Mouse (Mus musculus) neutrophil, adult 5-6 weeks (primary cell): ENCODE results near the gene Pgls. TPM values are rescaled to one million over a fixed set of nuclear protein-coding genes. Genes with fewer than 3 reads are reported as not detected.

Source experiments
- ATAC-seq: fragments of 151-379, 151-347 bp; 2 replicates; pipeline ENCODE4 v1.8.0; 2017; ENCODE audit warnings: mild to moderate bottlenecking, moderate TSS enrichment; ENCODE audit not compliant: insufficient number of reproducible peaks, poor library complexity, low FRiP score, severe bottlenecking; ENCODE audit errors: extremely low read depth
- total RNA-seq: library from RNA; stranded (forward); fragments of 200-1000 nt; gene quantifications from 2 replicates; pipeline ENCODE4 v1.2.3, GENCODE M21; 2017

Pgls gene
- total RNA-seq, 1 experiment from 2014 or later = 45.6 TPM

- ATAC-seq = no peak
Measured at GRCm38 (mm10) chr8:71594324-71594722, 2.3 kb downstream of the Pgls start.

DNA sequence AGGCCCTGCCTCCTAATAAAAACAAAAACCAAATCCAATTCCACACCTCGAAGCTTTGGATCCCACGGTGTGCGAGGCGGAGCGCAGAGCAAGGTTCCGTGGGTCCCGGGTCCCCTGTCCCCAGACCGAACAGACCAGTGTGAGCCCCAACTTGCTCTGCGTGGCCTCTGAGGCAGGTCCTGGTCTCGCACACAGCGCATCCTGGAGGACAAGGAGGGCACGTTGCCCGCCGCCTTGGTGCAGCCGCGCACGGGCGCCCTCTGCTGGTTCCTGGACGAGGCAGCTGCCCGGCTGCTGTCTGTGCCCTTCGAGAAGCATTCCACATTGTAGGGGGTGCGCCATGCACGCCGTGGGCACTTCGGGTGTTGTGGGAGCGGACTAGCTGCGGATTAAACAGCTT lies 3.9 kb downstream of the Pgls start:
- peak; percentile 51 for ATAC-seq

GRCm38 (mm10) chr8:71596384-71596783 lies 4.4 kb downstream of the Pgls start:
- no peak for ATAC-seq

DNA sequence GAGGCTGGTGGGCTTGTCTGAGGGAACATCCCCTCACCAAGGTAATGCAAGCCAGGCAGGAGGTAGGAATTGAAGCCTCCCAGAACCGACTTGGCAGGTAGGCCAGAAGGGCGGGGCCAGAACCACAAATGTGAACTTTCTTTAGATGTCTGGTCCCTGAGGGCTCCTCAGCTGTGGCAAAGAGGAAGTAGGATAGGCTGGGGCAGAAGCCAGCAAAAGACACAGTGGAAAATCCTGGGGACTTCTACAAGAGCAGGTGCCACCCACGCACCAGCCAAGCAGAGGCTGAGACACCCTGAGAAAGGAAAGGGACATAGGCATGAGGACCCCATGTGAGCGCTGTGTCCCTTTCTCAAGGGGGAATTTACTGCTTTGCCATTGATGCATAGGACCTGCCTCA lies 4.8 kb downstream of the Pgls start:
- ATAC-seq = peak; percentile 35

GRCm38 (mm10) chr8:71597451-71597850 lies 5.5 kb downstream of the Pgls start, which contains the start of gene Fam129c:
Fam129c (plus strand) TSS chr8:71597648.
- no peak for ATAC-seq

DNA sequence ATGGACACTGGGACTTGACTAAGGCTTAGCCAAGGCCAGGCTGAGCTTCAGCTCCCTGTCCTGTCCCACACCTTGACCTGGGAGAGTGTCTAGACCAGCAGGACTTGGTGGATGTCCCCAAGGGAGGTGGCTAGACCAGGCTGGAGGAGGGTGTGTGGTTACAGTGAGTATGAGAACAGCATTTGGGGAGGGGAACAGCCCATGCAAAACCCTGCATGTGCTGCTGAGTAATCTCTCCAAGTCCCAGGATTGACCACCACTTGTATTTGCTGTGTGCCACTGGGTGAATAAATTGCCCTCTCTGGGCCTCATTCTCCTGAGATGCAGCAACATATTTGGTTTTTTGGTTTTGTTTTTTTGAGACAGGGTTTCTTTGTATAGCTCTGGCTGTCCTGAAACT lies 6.4 kb downstream of the Pgls start:
- ATAC-seq = no peak

DNA sequence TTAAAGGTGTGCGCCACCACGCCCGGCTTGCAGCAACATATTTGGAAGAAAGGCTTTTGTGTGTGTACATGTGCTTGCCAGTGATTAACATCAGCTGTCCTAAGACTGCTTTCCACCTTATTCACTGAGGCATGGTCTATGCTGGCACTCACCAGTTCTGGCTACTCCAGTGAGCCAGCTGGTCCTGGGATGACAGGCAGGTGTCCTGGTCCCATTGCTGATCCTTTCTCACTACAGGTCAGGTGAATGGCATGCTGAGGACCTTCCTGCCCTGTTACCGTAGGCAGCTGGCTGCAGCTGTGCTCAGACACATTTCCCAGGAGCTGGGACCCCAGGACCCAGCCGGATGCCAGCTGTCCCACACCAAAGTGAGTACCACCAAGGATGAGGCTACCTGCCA lies 6.9 kb downstream of the Pgls start:
- ATAC-seq = no peak

- peak; percentile 15; the same call in 1 of the 2 replicates for ATAC-seq
Measured at GRCm38 (mm10) chr8:71601939-71602665, 10.1 kb downstream of the Pgls start.

DNA sequence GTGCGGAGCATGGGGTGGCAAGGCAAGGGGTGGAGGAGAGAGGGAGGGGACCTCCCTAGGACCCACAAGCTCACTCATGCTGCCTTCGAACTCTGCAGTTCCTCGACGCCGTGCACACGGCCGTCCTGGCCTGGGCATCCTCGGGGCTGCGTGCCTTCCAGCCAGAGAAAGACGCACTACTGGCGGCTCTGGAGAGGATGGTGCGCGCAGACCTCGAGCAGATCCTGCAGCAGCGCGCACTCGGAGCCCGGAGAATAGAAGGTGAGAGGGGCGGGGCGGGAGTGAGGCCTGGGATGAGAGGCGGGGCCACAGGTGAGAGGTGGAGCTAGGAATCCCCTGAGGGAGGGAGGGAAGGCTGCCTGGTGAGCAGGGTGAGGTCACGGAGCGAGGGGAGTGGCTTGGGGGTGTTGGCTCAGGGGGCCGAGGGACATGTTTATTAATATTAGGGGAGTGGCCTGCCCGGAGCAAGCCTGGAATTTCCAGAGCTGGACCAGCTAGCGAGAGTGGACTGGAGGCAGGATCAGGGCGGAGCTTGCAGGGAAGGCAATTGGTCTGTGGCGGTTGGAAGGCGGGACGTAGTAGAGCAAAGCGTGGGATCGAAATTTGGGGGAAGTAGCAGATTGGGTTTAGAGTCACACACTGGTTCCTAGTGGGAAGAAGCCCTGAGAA lies 10.8 kb downstream of the Pgls start:
- no peak for ATAC-seq

DNA sequence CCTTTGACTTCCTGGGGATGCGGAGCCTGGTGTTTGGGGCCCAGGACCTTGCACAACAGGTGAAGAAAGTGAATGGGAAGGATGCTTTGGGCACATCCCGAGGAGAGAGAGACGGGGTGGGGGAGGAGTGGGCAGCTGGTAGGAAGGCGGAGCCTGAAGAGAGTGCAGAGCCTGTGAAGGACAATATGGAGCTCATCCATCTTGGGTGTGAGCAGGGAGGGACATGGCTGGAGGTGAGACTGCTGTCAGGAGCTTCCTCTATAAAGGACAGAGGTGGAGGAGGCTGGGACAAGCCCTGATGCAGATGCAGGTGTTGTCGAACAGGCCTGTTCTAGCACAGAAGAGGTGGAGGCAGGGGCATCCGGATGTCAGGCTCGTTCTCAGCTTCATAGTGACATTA lies 12.0 kb downstream of the Pgls start:
- no peak for ATAC-seq

- peak; percentile 96 for ATAC-seq
Measured at GRCm38 (mm10) chr8:71610822-71611651, 19.1 kb downstream of the Pgls start, which contains the start of gene Colgalt1. Colgalt1 (plus strand) TSS chr8:71610998.

DNA sequence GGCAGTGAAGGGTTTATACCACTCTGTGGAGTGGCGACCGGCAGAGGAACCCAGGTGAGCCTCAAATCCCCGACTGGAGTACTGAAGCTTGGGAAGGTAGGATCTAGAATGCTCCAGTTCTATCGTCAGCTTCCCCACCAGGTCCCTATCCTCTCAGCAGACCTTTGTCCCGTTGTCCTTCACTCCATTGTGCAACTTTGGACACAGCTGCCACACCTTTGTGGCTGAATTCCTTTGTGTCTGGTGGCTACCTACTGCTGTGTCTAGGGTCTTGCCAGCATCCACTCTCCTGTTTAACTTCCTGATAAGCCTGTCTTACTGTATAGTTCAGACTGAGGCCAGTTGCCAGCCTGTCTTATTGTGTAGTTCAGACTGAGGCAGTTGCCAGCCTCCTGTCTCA lies 20.2 kb downstream of the Pgls start:
- no peak for ATAC-seq

DNA sequence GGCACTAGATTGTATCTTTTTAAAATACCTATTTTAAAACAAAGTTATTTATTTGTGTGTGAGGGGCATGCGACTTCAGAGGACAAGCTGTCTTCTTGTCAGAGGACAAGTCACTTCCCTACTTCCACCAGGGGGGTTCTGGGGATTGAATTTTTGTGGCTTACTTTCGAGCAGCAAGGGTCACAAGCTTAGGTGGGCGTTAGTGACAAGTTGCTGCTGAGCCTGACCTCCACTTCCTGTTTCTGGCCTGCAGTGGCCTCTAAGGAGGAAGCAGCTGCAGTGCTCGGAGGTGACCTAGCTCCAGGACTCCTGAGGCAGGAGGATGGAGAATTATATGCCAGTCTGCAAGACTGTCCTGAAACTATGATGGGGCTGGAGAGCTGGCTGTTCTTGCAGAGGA lies 21.4 kb downstream of the Pgls start:
- 0 out of 2 replicates have a peak, but pooled peaks have one; percentile 9 for ATAC-seq

- no peak for ATAC-seq
Measured at GRCm38 (mm10) chr8:71619786-71620185, 27.8 kb downstream of the Pgls start.

DNA sequence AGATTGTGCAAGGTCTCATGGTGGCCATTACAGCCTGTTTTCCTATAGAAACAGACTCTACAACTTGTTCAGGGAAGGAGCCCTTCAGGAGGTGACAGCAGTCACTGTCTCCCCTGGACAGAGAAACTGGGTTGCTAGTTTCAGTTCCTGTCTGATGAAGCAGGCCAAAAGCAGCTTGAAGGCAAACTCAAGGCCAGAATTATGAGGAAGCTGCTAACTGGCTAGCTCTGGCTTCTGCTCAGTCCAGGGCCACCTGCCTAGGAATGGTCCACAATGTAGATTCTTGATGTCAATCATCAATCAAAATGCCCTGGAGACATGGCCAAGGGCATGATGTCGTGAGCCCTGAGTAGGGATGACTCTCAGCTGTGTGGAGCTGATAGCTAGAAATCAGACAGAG lies 33.1 kb downstream of the Pgls start:
- peak; percentile 32; the same call in 1 of the 2 replicates for ATAC-seq

DNA sequence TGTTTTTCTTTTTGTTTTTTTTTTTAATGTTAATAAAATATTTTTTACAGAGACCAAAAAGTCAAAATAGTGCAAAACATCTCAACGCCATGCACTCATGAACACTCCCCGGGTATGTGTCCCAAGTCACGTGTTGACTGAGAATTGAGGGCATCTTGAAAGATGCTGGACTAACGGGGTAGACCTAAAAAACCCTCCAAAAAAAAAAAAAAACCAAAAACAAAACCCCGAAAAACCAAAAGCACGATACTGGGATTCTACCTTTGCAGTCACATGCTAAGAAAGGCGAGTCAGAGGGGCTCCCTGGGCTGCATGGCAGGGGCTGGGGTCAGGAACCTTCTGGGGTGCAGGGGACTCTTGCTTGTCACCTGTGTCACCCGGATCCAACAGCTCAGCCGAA lies 34.8 kb downstream of the Pgls start:
- ATAC-seq = no peak

DNA sequence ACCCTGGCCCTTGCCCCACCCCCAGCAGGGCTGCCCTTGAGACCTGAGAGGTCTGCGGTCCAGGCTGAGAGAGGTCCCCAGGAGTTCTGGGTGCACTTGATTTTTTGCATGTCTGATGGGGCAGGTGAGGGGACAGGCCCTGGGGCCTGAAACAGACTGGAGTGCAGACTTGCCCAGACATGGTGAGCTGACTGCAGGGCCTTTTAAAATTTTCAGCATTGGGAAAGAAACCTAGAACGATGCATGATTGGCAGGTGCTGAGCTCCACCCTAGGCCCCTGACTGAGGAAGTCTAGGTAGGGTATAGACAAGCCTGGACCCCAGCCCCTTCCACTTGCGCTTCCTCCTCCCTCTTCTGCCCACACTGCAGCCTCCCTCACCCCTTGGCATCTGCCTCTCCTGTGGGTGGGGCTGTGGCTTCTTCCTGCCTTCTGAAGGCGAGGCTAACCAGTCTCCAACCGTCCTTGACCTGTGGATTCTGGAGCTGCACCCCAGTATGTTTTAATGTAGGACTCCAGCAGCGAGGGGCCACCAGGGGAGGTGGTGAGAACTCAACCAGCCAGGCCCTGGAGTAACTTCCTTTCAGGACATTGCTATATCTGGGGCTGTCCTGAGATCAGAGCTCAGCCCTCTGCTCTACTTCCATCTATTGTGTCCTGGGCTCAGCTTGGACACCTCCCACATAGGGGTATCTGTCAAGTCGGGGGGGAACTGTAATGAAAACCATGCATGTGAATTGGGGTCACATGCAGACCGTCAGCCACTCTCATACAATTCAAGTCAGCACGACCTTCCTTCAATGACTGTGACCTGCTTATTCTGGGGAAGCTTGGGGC lies 35.5 kb downstream of the Pgls start:
- ATAC-seq = no peak

DNA sequence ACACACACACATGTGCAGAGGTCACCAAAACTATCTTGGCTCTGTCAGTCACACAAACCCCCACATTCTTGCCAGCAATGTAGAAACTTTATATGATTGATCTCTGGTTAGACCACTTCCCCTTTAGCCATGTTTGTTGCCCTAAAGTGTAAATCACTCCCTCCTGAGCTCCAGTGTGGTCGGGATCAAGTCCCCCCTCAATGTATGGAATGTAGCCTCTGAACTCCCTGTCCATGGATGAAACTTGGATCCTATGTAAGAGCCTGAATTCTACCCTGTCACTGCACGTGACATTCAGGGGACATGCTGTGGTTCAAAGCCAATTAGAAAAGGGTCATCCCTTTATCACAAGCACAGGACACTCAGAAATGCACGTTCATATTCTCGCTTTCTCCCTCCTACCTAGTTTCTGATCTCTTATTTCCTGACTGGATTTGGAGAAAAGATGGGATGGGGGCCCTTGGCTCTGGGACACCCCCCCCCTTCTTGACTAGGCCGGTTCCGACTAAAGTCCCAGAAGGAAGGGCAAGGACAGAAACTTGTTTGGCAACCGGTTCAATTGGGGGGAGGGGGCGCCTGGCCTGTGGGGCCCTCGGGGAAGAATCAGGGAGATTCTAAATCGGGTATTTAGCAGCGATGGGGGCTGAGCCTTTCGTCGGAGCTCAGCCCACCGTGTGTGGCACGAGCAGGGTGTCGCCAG lies 36.6 kb downstream of the Pgls start:
- no peak for ATAC-seq
